Mouse (Mus musculus): Measurements from ENCODE around the gene Tanc2.

Gene Tanc2

GRCm38 (mm10) chr11:105959355-105959754 lies 369.6 kb downstream of the Tanc2 start:
- no peak for DNase-seq

DNA sequence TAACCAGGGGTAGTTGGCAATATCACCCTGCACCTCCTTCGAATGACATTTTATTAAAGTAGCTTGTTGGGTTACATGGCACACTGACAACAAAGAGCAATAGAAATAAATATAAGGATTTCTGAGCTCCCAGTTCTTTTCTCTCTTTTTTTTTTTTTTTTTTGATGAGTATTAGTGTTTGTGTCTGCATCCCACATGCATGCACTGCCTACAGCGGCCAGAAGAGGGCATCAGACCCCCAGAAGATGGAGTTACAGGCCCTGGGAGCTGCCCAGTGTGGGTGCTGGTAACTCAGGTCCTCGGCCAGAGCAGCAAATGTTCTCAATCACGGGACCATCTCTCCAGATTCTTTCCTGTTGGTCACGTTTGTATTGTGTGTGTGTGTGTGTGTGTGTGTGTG lies 374.9 kb downstream of the Tanc2 start:
- no peak for DNase-seq

DNA sequence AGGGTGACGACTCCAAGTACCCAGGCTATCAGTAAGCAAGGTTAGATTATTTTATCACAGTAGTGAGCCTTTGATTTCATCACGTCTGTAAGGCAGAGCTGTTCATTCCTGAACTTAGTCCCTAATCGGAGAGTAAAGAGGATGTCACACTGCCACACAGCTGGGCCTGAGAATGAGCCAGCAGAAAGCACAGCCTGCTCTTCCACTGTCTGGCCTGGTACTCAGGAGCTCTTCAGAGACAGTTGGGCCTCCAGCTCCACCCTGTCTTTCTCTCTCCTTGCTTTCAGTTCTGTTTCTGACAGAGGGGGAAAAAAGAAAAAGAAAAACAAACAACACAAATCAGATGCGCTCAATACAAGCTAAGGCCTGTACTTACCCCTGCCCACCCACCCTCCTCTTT lies 376.5 kb downstream of the Tanc2 start:
- DNase-seq: no peak

DNA sequence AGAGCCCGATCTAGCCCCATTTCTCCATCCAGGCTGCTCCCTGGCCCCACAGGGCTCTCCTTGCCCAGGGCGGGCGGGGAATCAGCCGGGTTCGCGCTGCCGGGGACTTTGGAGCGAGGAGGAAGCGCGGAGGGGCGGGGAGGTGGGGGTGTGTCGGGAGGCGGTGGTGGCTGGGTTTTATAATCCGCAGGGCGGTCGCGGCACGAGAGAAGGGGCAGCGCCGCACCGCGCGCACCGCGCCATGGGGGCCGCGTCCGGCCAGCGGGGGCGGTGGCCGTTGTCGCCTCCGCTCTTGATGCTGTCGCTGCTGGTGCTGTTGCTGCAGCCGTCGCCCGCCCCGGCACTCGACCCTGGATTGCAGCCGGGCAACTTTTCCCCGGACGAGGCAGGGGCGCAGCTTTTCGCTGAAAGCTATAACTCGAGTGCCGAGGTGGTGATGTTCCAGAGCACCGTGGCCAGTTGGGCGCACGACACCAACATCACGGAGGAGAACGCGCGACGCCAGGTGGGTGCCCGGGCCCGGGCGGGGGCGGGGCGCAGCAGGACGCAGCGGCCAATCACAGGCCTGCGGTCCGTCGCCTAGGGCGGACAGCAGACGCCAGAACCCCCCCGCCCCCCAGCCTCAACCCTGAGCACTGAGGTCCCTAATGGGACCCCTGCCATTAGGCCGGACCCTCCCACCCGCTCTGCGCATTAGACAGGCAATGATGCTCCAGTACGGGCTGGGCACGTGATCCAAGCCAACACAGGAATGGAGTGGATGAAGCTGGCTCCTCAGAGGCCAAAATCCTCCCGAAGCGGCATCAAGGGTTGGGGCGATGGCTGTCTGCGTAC lies 378.2 kb downstream of the Tanc2 start, which contains the start of gene Ace:
Ace (plus strand) TSS at position 205 of the 834 bp plus-strand sequence.
- DNase-seq: peak in 1 of 2 experiments; percentile 47

GRCm38 (mm10) chr11:105968948-105969347 lies 379.2 kb downstream of the Tanc2 start:
- DNase-seq: no peak

DNA sequence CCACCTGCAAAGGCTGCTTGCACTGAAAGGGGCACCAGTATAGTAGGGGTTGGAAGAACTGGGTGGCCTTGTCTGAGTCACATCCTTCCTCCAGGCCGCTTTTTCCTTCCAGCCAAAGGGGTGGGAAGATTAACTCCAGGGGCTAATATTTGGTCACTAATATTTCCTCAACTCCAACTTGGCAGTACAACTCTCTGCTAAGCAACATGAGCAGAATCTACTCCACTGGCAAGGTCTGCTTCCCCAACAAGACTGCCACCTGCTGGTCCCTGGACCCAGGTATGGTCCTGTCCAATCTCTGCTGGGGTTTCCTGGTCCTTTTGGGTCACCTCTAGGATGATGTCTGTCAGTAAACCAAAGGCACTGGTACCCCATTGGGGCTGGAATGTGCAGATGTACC lies 379.7 kb downstream of the Tanc2 start:
- peak; percentile 55 to 74 for DNase-seq

DNA sequence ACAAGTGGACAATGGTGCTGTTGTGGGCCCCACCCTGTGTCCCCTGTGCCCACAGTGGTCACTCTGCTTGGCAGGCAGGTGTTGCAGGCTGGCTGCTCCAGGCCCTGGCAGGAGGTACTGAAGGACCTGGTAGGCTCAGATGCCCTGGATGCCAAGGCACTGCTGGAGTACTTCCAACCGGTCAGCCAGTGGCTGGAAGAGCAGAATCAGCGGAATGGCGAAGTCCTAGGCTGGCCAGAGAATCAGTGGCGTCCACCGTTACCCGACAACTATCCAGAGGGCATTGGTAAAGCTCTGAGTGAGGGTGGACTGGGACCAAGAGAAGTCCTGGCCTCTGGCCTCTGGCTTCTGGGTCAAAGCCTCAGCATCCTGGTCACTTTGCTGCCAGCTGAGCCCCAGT lies 384.8 kb downstream of the Tanc2 start:
- peak; percentile 81 to 83 for DNase-seq

DNA sequence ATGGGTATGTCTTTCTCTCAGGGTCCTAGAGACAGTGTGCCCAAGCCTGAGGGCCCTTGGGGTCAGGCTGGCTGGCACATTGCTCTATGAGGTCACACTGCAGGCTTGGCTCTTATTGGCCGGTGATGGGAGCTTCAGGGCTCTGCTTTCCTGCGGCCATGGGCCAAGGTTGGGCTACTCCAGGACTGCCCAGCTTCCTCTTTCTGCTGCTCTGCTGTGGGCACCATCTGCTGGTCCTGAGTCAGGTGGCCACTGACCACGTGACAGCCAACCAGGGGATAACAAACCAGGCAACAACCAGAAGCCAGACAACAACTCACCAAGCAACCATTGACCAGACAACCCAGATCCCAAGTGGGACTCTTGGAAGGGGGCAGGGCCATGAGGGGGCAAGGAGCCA lies 385.3 kb downstream of the Tanc2 start:
- peak; percentile 21 to 25 for DNase-seq

- peak in 1 of 2 experiments; percentile 31 for DNase-seq
Observed at GRCm38 (mm10) chr11:105975636-105976035, 385.9 kb downstream of the Tanc2 start.

GRCm38 (mm10) chr11:105978232-105978631 lies 388.4 kb downstream of the Tanc2 start:
- DNase-seq: no peak

DNA sequence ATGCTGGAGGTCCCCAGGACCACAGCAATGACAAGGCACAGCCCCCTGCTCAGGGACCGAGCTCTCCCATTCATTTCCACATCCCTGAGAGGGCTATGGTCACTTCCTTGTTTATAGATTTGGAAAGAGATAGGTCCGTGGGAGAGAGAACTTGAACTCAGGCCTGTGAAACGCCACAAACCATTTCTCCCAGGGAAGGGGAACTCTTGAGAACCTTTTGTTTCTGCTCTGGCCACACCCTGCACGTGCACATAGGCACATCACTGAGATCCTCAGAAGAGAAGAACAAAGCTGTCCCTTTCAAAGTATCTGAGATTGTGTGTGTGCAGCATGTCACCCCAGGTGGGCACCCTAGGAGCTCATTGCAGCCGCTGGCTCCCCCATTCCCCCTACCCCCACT lies 388.8 kb downstream of the Tanc2 start:
- no peak for DNase-seq
